Mouse (Mus musculus) MEL (cell line): ENCODE results near the gene Hoxb8. TPM values are rescaled to one million over a fixed set of nuclear protein-coding genes. Genes with fewer than 3 reads are reported as not detected.
A peak's percentile ranks its signal among the peaks of the same experiment; 100 is the strongest.

Source experiments
- DNase-seq: peaks from one replicate; pipeline ENCODE4 v3.0.0; 2011; ENCODE audit warnings: low read depth, low spot score
- H3K27ac ChIP-seq: 2 replicates; pipeline ENCODE4 v1.5.1; 2012; ENCODE audit warnings: low read depth, mild to moderate bottlenecking, control low read depth, low read length, moderate library complexity; ENCODE audit not compliant: control insufficient read depth
- H3K27me3 ChIP-seq, 2 experiments: fragments of 150-350 bp in 1 of 2; sonication (generic) in 1 of 2; 2 replicates each; pipeline ENCODE4 v1.6.1; 2012; ENCODE audit warnings: low read length in 2 of 2, mild to moderate bottlenecking in 2 of 2, improper control_type of control experiment in 1 of 2, moderate library complexity in 1 of 2; ENCODE audit not compliant: insufficient read depth in 2 of 2, control insufficient read depth in 1 of 2
- H3K36me3 ChIP-seq, 2 experiments: 2 replicates each; pipeline ENCODE4 v1.6.1; 2012 to 2014; ENCODE audit warnings: low read length in 2 of 2, improper control_type of control experiment in 1 of 2, inconsistent platforms in 1 of 2, mild to moderate bottlenecking in 1 of 2; ENCODE audit not compliant: insufficient read depth in 2 of 2, control insufficient read depth in 1 of 2
- H3K4me1 ChIP-seq, 2 experiments: fragments of 150-350 bp in 1 of 2; sonication (generic) in 1 of 2; 2 replicates each; pipeline ENCODE4 v1.6.1; 2012; ENCODE audit warnings: low read length in 2 of 2, improper control_type of control experiment in 1 of 2, mild to moderate bottlenecking in 1 of 2; ENCODE audit not compliant: insufficient read depth in 2 of 2, control insufficient read depth in 1 of 2
- H3K4me3 ChIP-seq, 2 experiments: fragments of 150-350 bp in 1 of 2; sonication (generic) in 1 of 2; 2 replicates each; pipeline ENCODE4 v1.5.1; 2012; ENCODE audit warnings: low read depth in 2 of 2, low read length in 2 of 2, mild to moderate bottlenecking in 2 of 2, moderate library complexity in 2 of 2, control low read depth in 1 of 2, improper control_type of control experiment in 1 of 2; ENCODE audit not compliant: control insufficient read depth in 1 of 2, insufficient read depth in 1 of 2
- H3K79me2 ChIP-seq: 2 replicates; pipeline ENCODE4 v1.6.1; 2012; ENCODE audit warnings: mild to moderate bottlenecking, low read length, moderate library complexity; ENCODE audit not compliant: control insufficient read depth, poor library complexity, insufficient read depth
- H3K9ac ChIP-seq: 2 replicates; pipeline ENCODE4 v1.6.1; 2012; ENCODE audit warnings: low read depth, mild to moderate bottlenecking, control low read depth, low read length, moderate library complexity; ENCODE audit not compliant: control insufficient read depth, poor library complexity, severe bottlenecking
- H3K9me3 ChIP-seq: fragments of 150-350 bp; sonication (generic); replicated peaks from 2 replicates; pipeline ENCODE4 v1.6.1; 2012; ENCODE audit warnings: mild to moderate bottlenecking, low read length, improper control_type of control experiment, moderate library complexity; ENCODE audit not compliant: insufficient read depth
- BHLHE40 ChIP-seq: IDR thresholded peaks from 2 replicates; pipeline ENCODE4 v1.6.1; 2012; ENCODE audit warnings: low read depth, mild to moderate bottlenecking, inconsistent platforms, low read length, improper control_type of control experiment, borderline replicate concordance
- CHD1 ChIP-seq: IDR thresholded peaks from 2 replicates; pipeline ENCODE4 v1.6.1; 2012; ENCODE audit warnings: low read depth, mild to moderate bottlenecking, inconsistent platforms, low read length, improper control_type of control experiment
- CHD2 ChIP-seq: IDR thresholded peaks from 2 replicates; pipeline ENCODE4 v1.6.1; 2011; ENCODE audit warnings: low read length, improper control_type of control experiment
- CTCF ChIP-seq, 3 experiments: IDR thresholded peaks in 2 of 3; conservative IDR thresholded peaks in 1 of 3; 2 replicates each; pipeline ENCODE4 v1.5.1; 2011 to 2012; ENCODE audit warnings: low read length in 3 of 3, low read depth in 2 of 3, mild to moderate bottlenecking in 2 of 3, improper control_type of control experiment in 1 of 3, inconsistent platforms in 1 of 3, mixed read lengths in 1 of 3, moderate library complexity in 1 of 3; ENCODE audit not compliant: control insufficient read depth in 1 of 3, insufficient read depth in 1 of 3, poor library complexity in 1 of 3, severe bottlenecking in 1 of 3
- ELF1 ChIP-seq: IDR thresholded peaks from 2 replicates; pipeline ENCODE4 v1.6.1; 2014; ENCODE audit warnings: low read depth, mild to moderate bottlenecking, inconsistent platforms, low read length, improper control_type of control experiment, moderate library complexity
- ETS1 ChIP-seq: IDR thresholded peaks from 2 replicates; pipeline ENCODE4 v1.6.1; 2012; ENCODE audit warnings: low read depth, mild to moderate bottlenecking, inconsistent platforms, low read length, improper control_type of control experiment, moderate library complexity
- GABPA ChIP-seq: IDR thresholded peaks from 2 replicates; pipeline ENCODE4 v1.6.1; 2012; ENCODE audit warnings: low read depth, mild to moderate bottlenecking, inconsistent platforms, low read length, improper control_type of control experiment, moderate library complexity
- HCFC1 ChIP-seq: IDR thresholded peaks from 2 replicates; pipeline ENCODE4 v1.6.1; 2012; ENCODE audit warnings: low read depth, mild to moderate bottlenecking, inconsistent platforms, low read length, improper control_type of control experiment, moderate library complexity
- JUND ChIP-seq: IDR thresholded peaks from 2 replicates; pipeline ENCODE4 v1.6.1; 2011; ENCODE audit warnings: low read depth, mild to moderate bottlenecking, improper control_type of control experiment, low read length
- KAT2A ChIP-seq: conservative IDR thresholded peaks from 2 replicates; pipeline ENCODE4 v1.6.1; 2012; ENCODE audit warnings: low read depth, low read length, improper control_type of control experiment, inconsistent platforms
- MAFK ChIP-seq: IDR thresholded peaks from 2 replicates; pipeline ENCODE4 v1.6.1; 2011; ENCODE audit warnings: low read depth, mild to moderate bottlenecking, low read length, improper control_type of control experiment, borderline replicate concordance
- MAX ChIP-seq: IDR thresholded peaks from 2 replicates; pipeline ENCODE4 v1.6.1; 2011; ENCODE audit warnings: low read length, improper control_type of control experiment
- MYB ChIP-seq: IDR thresholded peaks from 2 replicates; pipeline ENCODE4 v1.6.1; 2011; ENCODE audit warnings: mild to moderate bottlenecking, low read depth, low read length, improper control_type of control experiment
- NELFE ChIP-seq: IDR thresholded peaks from 2 replicates; pipeline ENCODE4 v1.6.1; 2011; ENCODE audit warnings: low read depth, low read length, improper control_type of control experiment
- NRF1 ChIP-seq: IDR thresholded peaks from 2 replicates; pipeline ENCODE4 v1.6.1; 2014; ENCODE audit warnings: low read depth, mild to moderate bottlenecking, inconsistent platforms, low read length, improper control_type of control experiment, moderate library complexity; ENCODE audit not compliant: poor library complexity, insufficient read depth, severe bottlenecking
- POLR2A ChIP-seq, 2 experiments: IDR thresholded peaks; 2 replicates each; pipeline ENCODE4 v1.6.1; 2011 to 2012; ENCODE audit warnings: low read length in 2 of 2, mild to moderate bottlenecking in 2 of 2, control low read depth in 1 of 2, improper control_type of control experiment in 1 of 2, low read depth in 1 of 2, moderate library complexity in 1 of 2; ENCODE audit not compliant: control insufficient read depth in 1 of 2, insufficient read depth in 1 of 2, poor library complexity in 1 of 2
- POLR2AphosphoS5 ChIP-seq: IDR thresholded peaks from 2 replicates; pipeline ENCODE4 v1.6.1; 2012; ENCODE audit warnings: low read depth, borderline replicate concordance, mild to moderate bottlenecking, inconsistent platforms, low read length, moderate library complexity, mixed read lengths
- RAD21 ChIP-seq: IDR thresholded peaks from 2 replicates; pipeline ENCODE4 v1.6.1; 2011; ENCODE audit warnings: mild to moderate bottlenecking, low read depth, low read length, improper control_type of control experiment
- RCOR1 ChIP-seq: IDR thresholded peaks from 2 replicates; pipeline ENCODE4 v1.6.1; 2012; ENCODE audit warnings: low read depth, mild to moderate bottlenecking, inconsistent platforms, low read length, improper control_type of control experiment
- SIN3A ChIP-seq: IDR thresholded peaks from 2 replicates; pipeline ENCODE4 v1.6.1; 2012; ENCODE audit warnings: low read length, improper control_type of control experiment, inconsistent platforms
- SMC3 ChIP-seq: IDR thresholded peaks from 2 replicates; pipeline ENCODE4 v1.6.1; 2011; ENCODE audit warnings: low read depth, low read length, improper control_type of control experiment
- TAL1 ChIP-seq: IDR thresholded peaks from 2 replicates; pipeline ENCODE4 v1.6.1; 2012; ENCODE audit warnings: mild to moderate bottlenecking, inconsistent platforms, low read length, moderate library complexity, mixed read lengths
- TCF12 ChIP-seq: IDR thresholded peaks from 2 replicates; pipeline ENCODE4 v1.6.1; 2014; ENCODE audit warnings: low read depth, mild to moderate bottlenecking, inconsistent platforms, low read length, improper control_type of control experiment, moderate library complexity
- USF1 ChIP-seq: IDR thresholded peaks from 2 replicates; pipeline ENCODE4 v1.6.1; 2014; ENCODE audit warnings: low read depth, mild to moderate bottlenecking, inconsistent platforms, low read length, improper control_type of control experiment, moderate library complexity
- ZKSCAN1 ChIP-seq: IDR thresholded peaks from 2 replicates; pipeline ENCODE4 v1.6.1; 2012; ENCODE audit warnings: low read depth, mild to moderate bottlenecking, inconsistent platforms, low read length, improper control_type of control experiment, moderate library complexity
- ZNF384 ChIP-seq: IDR thresholded peaks from 2 replicates; pipeline ENCODE4 v1.6.1; 2012; ENCODE audit warnings: low read depth, mild to moderate bottlenecking, inconsistent platforms, low read length, improper control_type of control experiment
- polyA plus RNA-seq, 2 experiments: library from polyadenylated mRNA; stranded (reverse) in 1 of 2; unstranded in 1 of 2; fragments of >175 nt in 1 of 2; fragments of >200 nt in 1 of 2; gene quantifications; 2 replicates each; pipeline versions ENCODE4 v1.2.1 to v1.2.4; 2012; ENCODE audit warnings: low replicate concordance in 2 of 2, low read depth in 1 of 2; ENCODE audit not compliant: insufficient read length in 2 of 2, insufficient read depth in 1 of 2, missing spikeins in 1 of 2
- total RNA-seq: library from RNA; depleted of rRNA; stranded (reverse); fragments of 300-350 nt; gene quantifications from 2 replicates; pipeline ENCODE4 v1.2.3, GENCODE M21; 2012

The Hoxb8 gene
- total and polyA plus RNA-seq, 3 experiments, result not detected

GRCm38 (mm10) chr11:96294245-96295091, 12.8 kb downstream of the Hoxb8 start:
- Histone ChIP-seq H3K27ac (no peak overlapping the region), H3K4me1 (0 out of 4 replicates have a peak, but pooled peaks cover 0 to 4% of the 10 kb centered on the region in 2 experiments), H3K4me3 (peak overlapping the region; percentile 44 to 50), H3K36me3 (no peaks in the 10 kb centered on the region), H3K79me2 (no peaks in the 10 kb centered on the region), H3K27me3 (peaks cover 17 to 18% of the 10 kb centered on the region in 2 experiments)
- TF ChIP-seq BHLHE40 (no peak), CHD2 (no peak), CTCF (IDR thresholded peaks at IDR 0.05 in 2 of 3, conservative IDR thresholded peaks at IDR 0.05 in 1 of 3; ENCODE audit: control insufficient read depth in 1 of 3, insufficient read depth in 1 of 3, low read depth in 2 of 3, low read length in 3 of 3, poor library complexity in 1 of 3, severe bottlenecking in 1 of 3) (peak; percentile 50 to 80 (median 71)), ZKSCAN1 (no peak), TCF12 (no peak), GABPA (no peak), TAL1 (no peak), ZNF384 (no peak), CHD1 (no peak), KAT2A (no peak), POLR2AphosphoS5 (no peak), USF1 (no peak), NRF1 (no peak), SIN3A (no peak), MYB (no peak), HCFC1 (no peak), ELF1 (no peak), NELFE (no peak), MAX (no peak), JUND (no peak), RAD21 (peak; percentile 37), SMC3 (peak; percentile 47), RCOR1 (no peak), ETS1 (no peak), POLR2A (IDR thresholded peaks at IDR 0.05; ENCODE audit: control insufficient read depth in 1 of 2, insufficient read depth in 1 of 2, low read depth in 1 of 2, low read length in 2 of 2, poor library complexity in 1 of 2) (no peak), MAFK (no peak)
- TF ChIP-seq, all 39 proteins: peak for 3
- peak; percentile 82 for DNase-seq
- peak overlapping the region; percentile 41 for H3K9ac ChIP-seq
- no peaks in the 10 kb centered on the region for H3K9me3 ChIP-seq
